Mouse (Mus musculus) Muller cell, postnatal 12 days (primary cell): ENCODE data around the gene Elmod3.
"Not testable (repeated sequence)": the region's sequence is repeated elsewhere in the genome, so short reads cannot be mapped to it uniquely, and the experiment has no call there.

Experiments used
- DNase-seq: peaks from one replicate; pipeline ENCODE4 v3.0.0-alpha.2; 2015; ENCODE audit errors: inconsistent ontology term

Elmod3 gene

DNA sequence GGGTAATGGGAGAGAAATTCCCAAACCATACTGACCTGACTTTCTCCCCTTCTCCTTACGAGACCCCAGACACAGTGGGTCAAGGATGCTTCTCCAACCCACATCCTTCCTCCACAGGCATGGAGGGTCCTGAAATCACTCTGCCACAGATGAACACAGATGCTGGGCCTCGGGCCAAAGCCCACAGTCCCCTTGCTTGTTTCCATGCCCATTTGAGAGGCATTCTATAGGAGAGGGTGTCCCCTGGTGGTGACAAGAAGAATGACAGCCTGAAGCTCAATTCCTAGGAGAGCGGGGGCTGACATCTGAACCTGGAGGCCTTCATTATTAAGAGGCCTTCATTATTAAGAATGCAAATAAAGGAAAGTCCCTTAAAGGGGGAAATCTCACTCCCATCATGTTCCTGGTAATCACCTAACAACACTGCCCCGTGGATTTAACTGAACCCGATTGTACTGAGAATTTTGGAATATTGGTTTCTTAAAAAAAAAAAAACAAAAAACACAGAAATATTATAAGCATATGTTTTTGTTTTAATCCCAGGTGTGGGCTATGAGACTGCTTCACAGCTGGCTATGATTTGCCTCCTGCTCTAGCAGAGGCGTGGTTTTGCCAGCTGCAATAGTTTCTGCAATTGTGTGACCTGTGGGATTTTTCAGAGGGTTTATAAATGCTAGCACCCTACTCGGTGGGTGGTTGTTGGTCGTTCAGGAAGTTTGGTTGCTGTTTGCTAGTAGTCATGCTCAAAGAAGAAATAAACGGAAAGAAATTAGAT lies 64.0 kb downstream of the Elmod3 start:
- peak; percentile 68 for DNase-seq

GRCm38 (mm10) chr6:72533555-72533954 lies 64.7 kb downstream of the Elmod3 start:
- DNase-seq: not testable (repeated sequence)

DNA sequence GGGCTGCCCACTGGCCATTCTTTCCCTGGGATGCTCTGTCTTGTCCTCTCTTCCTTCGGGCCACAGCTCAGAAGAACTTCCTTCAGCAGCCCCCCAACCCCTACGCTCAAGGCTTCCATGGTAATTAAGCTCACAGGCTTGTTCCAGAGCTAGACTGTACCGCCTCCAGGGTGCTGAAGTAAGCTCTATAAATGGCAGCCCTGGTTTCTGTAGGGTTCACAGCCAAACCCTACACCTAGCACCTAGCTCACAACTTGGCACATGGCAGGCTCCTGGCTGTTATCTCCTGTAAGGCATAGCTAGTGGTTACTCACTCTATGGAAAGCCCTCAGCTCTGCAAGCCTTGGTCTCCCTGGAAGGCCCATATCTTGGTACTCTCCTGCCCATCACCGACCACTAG lies 65.6 kb downstream of the Elmod3 start:
- no peak for DNase-seq

DNA sequence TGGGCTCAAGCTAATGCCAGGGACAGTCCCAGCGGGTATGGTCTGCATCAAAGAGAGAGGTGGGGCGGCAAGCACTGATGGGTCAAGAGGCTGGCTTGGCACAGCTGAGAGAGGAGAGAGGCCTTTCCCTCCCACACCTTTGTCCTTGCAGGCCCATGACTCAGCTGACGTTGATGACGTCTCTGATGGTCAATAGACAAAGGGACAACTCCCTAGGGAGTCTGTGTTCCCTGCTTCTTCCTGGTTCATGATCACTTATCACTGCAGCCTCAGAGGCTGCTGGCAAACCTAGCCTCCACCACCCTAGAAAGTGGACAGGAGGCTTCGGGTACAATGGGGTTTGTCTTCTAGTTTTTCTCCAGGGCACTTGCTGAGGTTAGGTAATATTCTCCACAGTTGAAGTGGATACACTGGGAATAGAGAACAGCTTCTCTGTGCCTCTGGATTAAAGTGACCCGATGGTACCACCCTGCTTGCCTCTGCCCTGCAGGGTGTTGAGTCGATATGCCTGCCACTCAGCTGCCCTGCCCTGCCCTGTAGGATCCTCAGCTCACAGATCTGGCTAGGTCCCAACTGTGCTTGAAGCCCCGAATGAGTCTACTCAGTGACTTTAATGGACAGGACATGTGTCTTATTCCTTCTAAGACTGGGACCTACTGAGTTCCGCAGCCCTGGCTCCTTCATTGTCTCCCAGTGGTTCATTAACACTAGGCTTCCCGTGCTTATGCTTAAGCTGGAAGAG lies 69.6 kb downstream of the Elmod3 start:
- DNase-seq: peak; percentile 57

DNA sequence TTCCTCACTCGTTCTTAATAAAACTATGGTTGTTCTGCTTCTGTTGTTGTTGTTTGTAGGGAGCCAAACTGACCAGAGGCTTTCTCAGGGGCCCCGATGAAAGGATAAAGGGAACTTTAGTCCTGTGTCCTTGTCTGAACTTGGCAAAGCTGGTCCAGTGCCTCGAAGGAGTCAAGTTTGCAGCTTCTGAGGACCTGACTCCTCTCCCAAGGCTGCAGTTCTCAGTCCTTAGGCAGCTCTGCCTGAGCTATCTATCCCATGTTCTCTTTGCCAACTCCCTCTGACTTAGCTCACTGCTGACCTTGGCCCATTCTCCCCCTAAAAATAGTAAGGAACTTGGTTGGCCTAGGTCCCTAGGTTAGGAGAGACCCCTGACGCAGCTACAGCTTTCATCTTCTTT lies 71.1 kb downstream of the Elmod3 start:
- no peak for DNase-seq

DNA sequence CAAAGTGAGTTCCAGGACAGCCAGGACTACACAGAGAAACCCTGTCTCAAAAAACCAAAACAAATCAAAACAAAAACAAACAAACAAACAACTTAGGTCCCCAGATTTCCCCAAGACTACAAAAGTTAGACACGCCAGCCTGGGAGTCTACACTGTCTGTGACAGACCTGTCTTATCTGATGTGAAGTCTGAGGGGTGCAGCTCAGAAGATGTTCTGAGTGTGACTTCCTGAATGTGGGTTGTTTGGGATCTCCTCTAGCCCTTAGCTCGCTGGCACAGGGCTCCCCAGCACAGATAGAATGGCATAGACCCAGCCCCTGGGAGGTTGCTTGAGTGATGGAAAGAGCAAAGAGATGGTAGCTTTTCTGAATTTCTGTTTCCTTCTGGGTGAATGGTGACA lies 74.1 kb downstream of the Elmod3 start:
- no peak for DNase-seq

- DNase-seq: no peak
Measured at GRCm38 (mm10) chr6:72523222-72523621, 75.0 kb downstream of the Elmod3 start.

DNA sequence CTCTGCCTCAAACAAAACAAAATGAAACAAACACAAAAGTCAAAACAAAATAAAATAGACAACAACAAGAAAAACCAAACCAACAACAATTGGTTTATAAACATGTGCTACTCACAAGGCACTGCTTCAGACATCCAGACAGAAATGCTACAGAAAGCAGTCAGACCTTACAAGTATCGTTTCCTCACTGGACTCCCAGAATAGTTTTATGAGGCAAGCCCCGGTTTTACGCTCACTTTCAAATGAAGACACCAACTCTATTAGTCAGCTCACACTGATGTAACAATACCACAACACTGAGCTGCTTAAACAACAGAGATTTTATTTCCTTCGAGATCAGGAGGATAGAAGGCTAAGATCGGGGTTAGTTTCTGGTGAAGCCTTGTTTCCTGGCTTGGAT lies 75.9 kb downstream of the Elmod3 start:
- DNase-seq: no peak

DNA sequence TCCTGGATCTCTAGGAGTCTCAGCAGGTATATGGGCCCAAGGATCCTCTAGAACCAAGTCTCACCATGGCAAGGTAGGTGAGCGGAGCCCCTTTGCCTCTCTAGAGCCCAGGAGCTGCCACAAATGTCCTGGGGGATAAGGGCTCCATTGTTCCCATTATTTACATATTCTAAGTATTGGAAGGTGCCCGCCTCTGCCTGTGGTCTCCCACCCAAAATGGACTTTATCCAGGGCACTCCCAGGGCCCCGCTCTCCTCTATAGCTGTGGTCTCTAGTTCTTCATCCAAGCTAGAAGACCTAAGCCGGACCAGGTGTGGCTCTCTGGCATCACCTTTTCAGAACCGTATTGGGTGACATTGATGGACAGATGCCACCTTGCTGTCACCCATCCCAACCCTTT lies 76.6 kb downstream of the Elmod3 start, which contains the start of gene Sh2d6:
Gene Sh2d6 (minus strand): TSS at position 101 of the 400 bp plus-strand sequence.
- no peak for DNase-seq

- no peak for DNase-seq
Measured at GRCm38 (mm10) chr6:72520904-72521303, 77.3 kb downstream of the Elmod3 start.

- peak; percentile 33 for DNase-seq
Measured at GRCm38 (mm10) chr6:72519892-72520663, 78.1 kb downstream of the Elmod3 start.

DNA sequence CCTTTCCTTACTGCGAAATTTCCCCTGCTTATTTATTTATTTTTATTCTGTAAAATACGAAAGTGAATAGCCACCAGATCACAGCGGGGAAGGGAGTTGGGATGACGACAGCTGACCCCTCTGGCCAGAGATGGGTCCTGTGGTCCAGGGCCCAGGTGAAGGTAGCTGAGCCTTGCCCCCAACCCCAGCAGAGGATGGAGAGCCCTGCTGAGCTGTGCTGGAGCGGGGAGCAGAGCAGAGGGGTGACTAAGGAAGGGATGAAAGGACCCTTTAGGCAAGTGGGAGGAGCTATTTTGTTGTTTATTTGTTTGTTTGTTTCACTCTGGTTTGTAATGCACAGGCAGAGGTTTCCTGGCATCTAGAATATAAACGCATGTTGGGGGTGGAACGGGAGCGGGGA lies 78.9 kb downstream of the Elmod3 start:
- no peak for DNase-seq

GRCm38 (mm10) chr6:72518842-72519241 lies 79.4 kb downstream of the Elmod3 start:
- DNase-seq: no peak
